Mouse (Mus musculus) G1E (cell line): ENCODE results near the gene Fbxo41. TPM values are rescaled to one million over a fixed set of nuclear protein-coding genes. Genes with fewer than 3 reads are reported as not detected.

Experiments used
- ATAC-seq: 2 replicates; pipeline ENCODE4 v1.8.0; 2016; ENCODE audit warnings: mild to moderate bottlenecking; ENCODE audit not compliant: insufficient number of reproducible peaks, poor library complexity, low FRiP score, severe bottlenecking; ENCODE audit errors: extremely low read depth
- DNase-seq: peaks from one replicate; pipeline ENCODE4 v3.0.0; 2012; ENCODE audit warnings: low spot score
- H3K27me3 ChIP-seq: 2 replicates; pipeline ENCODE4 v1.6.1; 2012; ENCODE audit warnings: mild to moderate bottlenecking, low read length, inconsistent platforms; ENCODE audit not compliant: insufficient read depth
- H3K36me3 ChIP-seq: replicated peaks from 2 replicates; pipeline ENCODE3; 2012; ENCODE audit warnings: mild to moderate bottlenecking, inconsistent platforms
- H3K4me1 ChIP-seq: 2 replicates; pipeline ENCODE4 v1.6.1; 2012; ENCODE audit warnings: low read depth, low read length, inconsistent platforms, mixed read lengths; ENCODE audit not compliant: insufficient read depth
- H3K4me3 ChIP-seq: 2 replicates; pipeline ENCODE4 v1.5.1; 2012; ENCODE audit warnings: low read depth, mild to moderate bottlenecking, inconsistent platforms, low read length, moderate library complexity, mixed read lengths
- H3K9me3 ChIP-seq: replicated peaks from 2 replicates; pipeline ENCODE4 v1.6.1; 2012; ENCODE audit warnings: inconsistent platforms
- CTCF ChIP-seq: IDR thresholded peaks from 2 replicates; pipeline ENCODE4 v1.5.1; 2012; ENCODE audit warnings: low read depth, low read length, inconsistent platforms, mixed read lengths
- GATA1 ChIP-seq: IDR thresholded peaks from 2 replicates; pipeline ENCODE4 v1.6.1; 2012; ENCODE audit warnings: borderline replicate concordance, low read length, inconsistent platforms, mixed read lengths
- GATA2 ChIP-seq: IDR thresholded peaks from 2 replicates; pipeline ENCODE4 v1.6.1; 2012; ENCODE audit warnings: low read depth, low read length, inconsistent platforms, borderline replicate concordance
- POLR2AphosphoS5 ChIP-seq: IDR thresholded peaks from 2 replicates; pipeline ENCODE4 v1.6.1; 2012; ENCODE audit warnings: low read depth, low read length, inconsistent platforms; ENCODE audit not compliant: insufficient replicate concordance
- TAL1 ChIP-seq: conservative IDR thresholded peaks from 2 replicates; pipeline ENCODE4 v1.6.1; 2012; ENCODE audit warnings: low read depth, low read length, inconsistent platforms, mixed read lengths
- polyA plus RNA-seq: library from polyadenylated mRNA; stranded (reverse); fragments of >175 nt; gene quantifications from 2 replicates; pipeline ENCODE4 v1.2.3, GENCODE M21; 2012
- total RNA-seq, 2 experiments: library from RNA; stranded (forward) in 1 of 2; stranded (reverse) in 1 of 2; fragments of 200-1000 nt in 1 of 2; fragments of >200 nt in 1 of 2; fragmentation: Nextera tagmentation in 1 of 2; gene quantifications; 2 replicates each; pipeline ENCODE4 v1.2.3; 2014 to 2017

Gene Fbxo41
- total and polyA plus RNA-seq, 3 experiments: 0.05 TPM; not detected in 2

GRCm38 (mm10) chr6:85483843-85484721, 18.7 kb downstream of the Fbxo41 start:
- H3K27me3 ChIP-seq: peaks cover 13% of the 10 kb centered on the region; the same call in 1 of the 2 replicates
- no peaks in the 10 kb centered on the region for H3K36me3 ChIP-seq
- DNase-seq (no peak), ATAC-seq (no peak)
- TF ChIP-seq POLR2AphosphoS5: no peak
- TF ChIP-seq GATA2: no peak
- H3K4me1 ChIP-seq: no peaks in the 10 kb centered on the region
- 0 out of 2 replicates have a peak overlapping the region, but pooled peaks have one; percentile 16 for H3K4me3 ChIP-seq
- H3K9me3 ChIP-seq: peaks cover 12% of the 10 kb centered on the region

GRCm38 (mm10) chr6:85480685-85481084, 22.1 kb downstream of the Fbxo41 start:
- peaks cover 25% of the 10 kb centered on the region for H3K27me3 ChIP-seq
- H3K9me3 ChIP-seq: peaks cover 12% of the 10 kb centered on the region
- no peaks in the 10 kb centered on the region for H3K36me3 ChIP-seq
- no peaks in the 10 kb centered on the region; the same call in 1 of the 2 replicates for H3K4me1 ChIP-seq
- no peak overlapping the region for H3K4me3 ChIP-seq
- DNase-seq (no peak), ATAC-seq (no peak)
- TF ChIP-seq CTCF (no peak), GATA2 (no peak), TAL1 (no peak), POLR2AphosphoS5 (no peak), GATA1 (no peak)

- TF ChIP-seq CTCF (no peak), POLR2AphosphoS5 (no peak)
- H3K27me3 ChIP-seq: peaks cover 33% of the 10 kb centered on the region
- peaks cover 12% of the 10 kb centered on the region for H3K9me3 ChIP-seq
- no peaks in the 10 kb centered on the region; the same call in 1 of the 2 replicates for H3K4me1 ChIP-seq
- H3K4me3 ChIP-seq: no peak overlapping the region
- no peak for ATAC-seq
- H3K36me3 ChIP-seq: no peaks in the 10 kb centered on the region
- no peak for DNase-seq
Observed at GRCm38 (mm10) chr6:85479979-85480378, 22.8 kb downstream of the Fbxo41 start.

GRCm38 (mm10) chr6:85478416-85478815, 24.4 kb downstream of the Fbxo41 start:
- no peaks in the 10 kb centered on the region; the same call in 1 of the 2 replicates for H3K4me1 ChIP-seq
- DNase-seq (no peak), ATAC-seq (no peak)
- H3K36me3 ChIP-seq: no peaks in the 10 kb centered on the region
- TF ChIP-seq POLR2AphosphoS5 (no peak), CTCF (no peak), GATA1 (no peak), TAL1 (no peak), GATA2 (no peak)
- H3K9me3 ChIP-seq: peaks cover 3% of the 10 kb centered on the region
- H3K4me3 ChIP-seq: no peak overlapping the region
- peaks cover 40% of the 10 kb centered on the region for H3K27me3 ChIP-seq

- no peaks in the 10 kb centered on the region for H3K36me3 ChIP-seq
- ATAC-seq: no peak
- peak; percentile 43 for DNase-seq
- peaks cover 50% of the 10 kb centered on the region for H3K27me3 ChIP-seq
- no peak overlapping the region for H3K4me3 ChIP-seq
- peaks cover 3% of the 10 kb centered on the region for H3K9me3 ChIP-seq
- H3K4me1 ChIP-seq: no peaks in the 10 kb centered on the region; the same call in 1 of the 2 replicates
- TF ChIP-seq CTCF (peak; percentile 80), TAL1 (no peak)
Observed at GRCm38 (mm10) chr6:85477366-85477917, 25.4 kb downstream of the Fbxo41 start.

GRCm38 (mm10) chr6:85475581-85475980, 27.2 kb downstream of the Fbxo41 start:
- Histone ChIP-seq H3K4me1 (no peaks in the 10 kb centered on the region; the same call in none of the 2 replicates), H3K27me3 (peaks cover 50% of the 10 kb centered on the region)

More at GRCm38 (mm10) chr6:85475581-85475980, 27.2 kb downstream of the Fbxo41 start:
- DNase-seq (no peak), ATAC-seq (no peak)
- no peaks in the 10 kb centered on the region for H3K36me3 ChIP-seq
- no peak overlapping the region for H3K4me3 ChIP-seq
- no peaks in the 10 kb centered on the region for H3K9me3 ChIP-seq
- TF ChIP-seq TAL1: no peak
- no peak for TF ChIP-seq POLR2AphosphoS5
- TF ChIP-seq GATA1: no peak
- no peak for TF ChIP-seq CTCF
- no peak for TF ChIP-seq GATA2
